Mouse (Mus musculus) ovary, postnatal 36 days (tissue): ENCODE data around the gene Rnase13.
"Not testable (repeated sequence)": the region's sequence is repeated elsewhere in the genome, so short reads cannot be mapped to it uniquely, and the experiment has no call there.

Source experiments
- DNase-seq: peaks from one replicate; pipeline ENCODE4 v3.0.0; 2022; ENCODE audit warnings: low spot score, mixed read lengths

Rnase13 gene

DNA sequence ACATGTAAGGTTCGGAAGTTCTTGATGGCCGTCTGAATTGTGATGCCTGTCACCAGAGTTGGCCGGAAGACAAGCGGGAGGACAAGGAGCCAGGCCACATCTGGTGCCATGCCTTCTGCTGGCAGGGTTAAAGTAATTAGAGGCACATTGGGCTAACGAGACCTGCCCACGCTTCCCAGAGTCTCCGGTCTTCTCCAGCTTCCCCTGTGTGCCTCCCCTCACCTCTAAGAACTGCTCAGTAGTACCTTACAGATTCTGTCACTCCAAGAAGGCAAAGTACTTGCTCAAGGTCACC is at the start of gene Rnase13:
Gene Rnase13 (minus strand): TSS at position 203 of the 295 bp plus-strand sequence.
- no peak for DNase-seq

DNA sequence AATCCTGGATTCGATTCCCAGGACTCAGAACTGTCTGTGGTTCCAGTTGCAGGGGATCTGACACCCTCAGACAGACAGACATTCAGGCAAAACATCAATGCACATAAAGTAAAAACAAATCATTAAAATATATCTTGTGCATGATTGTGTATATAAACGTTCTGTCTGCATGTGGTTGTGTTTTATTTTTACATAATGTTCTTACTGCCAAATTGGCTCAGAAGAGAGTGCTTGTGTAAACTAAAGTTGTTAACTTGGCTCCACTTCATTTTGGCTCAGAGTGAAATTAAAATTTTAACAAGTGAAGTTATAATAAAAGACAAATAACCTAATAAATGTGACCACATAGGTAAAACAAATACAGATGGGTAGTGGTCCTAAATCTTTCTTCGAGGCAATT is 44.8 kb upstream of the Rnase13 start:
- DNase-seq = no peak

DNA sequence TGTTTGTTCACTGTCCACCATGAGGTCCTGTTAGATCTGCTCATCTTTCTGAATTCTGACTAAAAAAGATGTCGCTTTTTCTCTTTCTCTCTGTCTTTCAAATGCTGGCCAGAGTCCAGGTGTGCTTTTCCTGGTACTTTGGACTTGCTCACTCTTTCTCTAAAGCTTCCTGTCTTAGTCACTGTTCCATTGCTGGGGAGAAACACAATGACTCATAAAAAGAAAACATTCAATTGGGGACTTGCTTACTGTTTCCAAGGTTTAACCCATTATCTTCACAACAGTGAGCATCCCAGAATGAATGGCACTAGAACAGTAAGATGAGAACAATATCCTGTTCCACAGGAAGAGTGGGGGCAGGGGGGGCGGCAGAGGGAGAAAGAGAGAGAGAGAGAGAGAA is 37.7 kb upstream of the Rnase13 start:
- DNase-seq = no peak

DNA sequence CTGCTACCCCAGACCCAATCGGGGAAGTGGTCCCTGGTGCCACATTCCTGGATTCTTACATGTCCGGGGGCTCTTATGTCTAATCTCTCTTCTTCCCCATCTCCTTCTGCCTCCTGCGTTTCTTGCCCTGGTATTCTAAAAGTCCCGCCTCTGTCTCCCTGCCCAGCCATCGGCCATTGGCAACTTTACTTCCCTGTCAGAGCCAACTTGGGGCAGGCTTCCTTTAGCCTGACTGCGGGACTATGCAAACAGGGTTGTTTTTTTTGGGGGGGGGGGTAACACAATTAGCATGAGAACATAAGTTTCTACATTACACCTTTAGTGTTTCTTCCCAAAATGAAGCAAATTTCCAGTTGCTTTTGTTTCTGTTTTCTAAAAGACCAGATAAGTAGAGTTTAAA is 20.8 kb upstream of the Rnase13 start:
- DNase-seq = no peak

DNA sequence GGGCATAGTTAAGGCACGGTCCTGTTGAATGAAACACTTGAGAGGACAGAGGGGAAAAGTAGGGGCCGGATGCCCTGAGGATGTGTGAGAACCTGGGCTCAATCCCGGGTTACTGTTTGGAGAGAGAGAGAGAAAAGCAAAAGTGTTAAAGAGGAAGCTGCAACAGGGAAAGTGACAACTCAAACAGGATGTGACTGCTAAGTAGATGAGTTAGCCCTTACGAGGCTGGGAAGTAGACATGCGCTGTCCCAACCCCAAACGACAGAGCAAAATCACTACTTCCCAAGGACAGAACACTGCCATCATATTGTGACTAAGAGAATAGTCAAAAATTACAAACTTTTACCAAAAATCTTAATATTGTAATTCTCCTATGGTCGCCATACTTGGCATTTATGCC is 19.7 kb upstream of the Rnase13 start:
- no peak for DNase-seq

DNA sequence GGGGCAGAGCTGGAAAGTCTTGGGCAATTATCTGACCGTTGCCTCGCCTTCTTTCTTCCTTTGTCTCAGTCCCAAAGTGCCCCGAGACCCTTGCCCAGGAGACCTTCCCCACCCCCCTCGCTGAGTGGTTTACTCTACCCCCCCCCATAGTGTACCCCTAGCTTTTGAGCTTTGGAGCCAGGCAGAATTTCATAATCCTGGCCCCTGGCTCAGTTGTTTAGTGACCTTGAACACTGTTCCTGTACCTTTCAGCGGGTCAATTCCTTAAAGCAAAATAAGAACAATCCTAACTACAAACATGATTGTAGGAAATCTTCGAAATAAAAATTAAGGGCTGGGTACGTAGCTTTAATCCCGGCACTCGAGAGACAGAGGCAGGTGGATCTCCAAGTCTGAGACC is 19.0 kb upstream of the Rnase13 start:
- DNase-seq = no peak

DNA sequence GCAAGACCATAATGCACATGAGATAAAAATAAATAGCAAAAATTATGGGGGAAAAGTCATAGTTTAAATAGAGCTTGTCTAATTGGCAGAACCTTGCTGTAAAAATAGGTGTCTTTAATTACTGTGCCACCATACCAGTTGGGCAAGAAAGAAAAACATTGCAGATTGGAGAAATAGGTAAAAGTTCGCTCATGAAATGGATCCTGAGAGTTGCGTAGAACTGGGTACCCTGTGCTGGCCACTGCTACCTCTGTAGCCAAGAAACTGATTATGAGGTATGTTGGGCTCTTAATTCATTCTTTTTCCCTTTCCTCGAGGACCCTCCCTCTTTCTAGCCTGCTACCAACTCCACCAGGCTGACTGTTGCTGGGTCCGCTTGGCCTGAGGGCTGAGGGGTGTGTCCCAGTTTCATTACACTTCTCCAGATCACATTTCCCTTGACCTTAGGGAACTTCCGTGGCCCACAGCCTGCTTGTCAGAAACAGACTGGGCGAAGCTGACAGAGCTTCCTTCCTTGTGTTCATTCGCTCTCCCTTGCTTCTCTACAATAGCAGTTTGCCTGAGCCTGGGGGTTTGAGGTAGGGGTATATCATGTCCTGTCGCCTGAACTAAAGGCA is 18.5 kb upstream of the Rnase13 start:
- DNase-seq = no peak

DNA sequence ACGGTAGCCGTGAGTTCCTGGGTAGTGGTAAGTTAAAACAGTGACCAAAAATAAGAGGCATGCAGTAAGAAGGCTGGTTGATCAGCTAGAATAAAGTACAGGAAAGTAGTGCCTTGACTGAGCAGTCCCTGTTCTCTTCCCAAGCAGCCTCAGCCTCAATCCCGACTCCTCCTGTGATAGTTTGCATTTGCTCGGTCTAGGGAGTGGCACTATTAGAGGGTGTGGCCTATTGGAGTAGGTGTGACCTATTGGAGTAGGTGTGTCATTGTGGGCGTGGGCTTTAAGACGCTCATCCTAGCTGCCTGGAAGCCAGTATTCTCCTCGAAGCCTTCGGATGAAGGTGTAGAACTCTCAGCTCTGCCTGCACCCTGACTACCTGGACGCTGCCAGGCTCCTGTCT is 16.4 kb upstream of the Rnase13 start:
- no peak for DNase-seq

DNA sequence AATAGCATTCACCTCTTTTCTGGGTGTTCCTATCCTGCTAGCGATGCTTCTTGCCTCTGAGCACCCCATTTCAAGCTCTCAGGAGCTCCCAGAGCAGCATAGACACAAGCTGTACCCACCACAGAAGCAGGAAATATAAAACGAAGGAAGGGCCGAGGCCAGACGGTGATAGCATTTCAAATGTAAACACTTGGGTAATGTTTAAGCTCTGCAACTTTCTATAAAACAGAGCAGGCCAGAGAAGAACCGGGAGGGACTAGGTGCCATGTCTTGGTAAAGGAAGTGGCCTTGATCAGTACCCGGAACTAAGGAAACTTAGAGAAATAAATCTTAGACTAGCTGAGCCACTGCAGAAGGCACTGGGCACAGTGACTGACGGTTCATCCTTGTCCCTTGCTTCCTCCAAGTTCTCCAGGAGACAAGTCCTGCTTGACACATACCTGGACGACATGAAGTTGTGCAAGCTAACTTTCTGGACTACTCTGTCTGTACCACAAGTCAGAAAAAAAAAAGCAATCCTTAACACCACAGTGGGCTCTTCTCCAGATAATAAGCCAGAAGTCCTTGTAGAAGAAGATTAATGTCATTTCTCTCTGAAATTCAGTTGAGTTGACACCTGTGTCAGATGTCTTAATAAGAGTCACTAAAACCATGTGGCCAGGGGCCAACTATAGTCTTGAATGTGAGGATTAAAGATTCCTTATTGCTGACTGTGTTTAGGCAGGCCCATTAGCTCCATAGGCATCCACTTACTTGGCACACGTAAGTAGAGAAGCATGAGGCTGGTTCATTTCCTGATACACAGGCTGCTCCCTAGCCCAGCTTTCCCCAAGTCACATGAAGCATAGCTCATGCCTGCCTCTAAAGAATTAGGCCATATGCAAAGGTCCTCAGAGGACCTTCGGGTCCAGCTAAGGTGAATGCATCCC is 9.8 kb upstream of the Rnase13 start:
- no peak for DNase-seq

DNA sequence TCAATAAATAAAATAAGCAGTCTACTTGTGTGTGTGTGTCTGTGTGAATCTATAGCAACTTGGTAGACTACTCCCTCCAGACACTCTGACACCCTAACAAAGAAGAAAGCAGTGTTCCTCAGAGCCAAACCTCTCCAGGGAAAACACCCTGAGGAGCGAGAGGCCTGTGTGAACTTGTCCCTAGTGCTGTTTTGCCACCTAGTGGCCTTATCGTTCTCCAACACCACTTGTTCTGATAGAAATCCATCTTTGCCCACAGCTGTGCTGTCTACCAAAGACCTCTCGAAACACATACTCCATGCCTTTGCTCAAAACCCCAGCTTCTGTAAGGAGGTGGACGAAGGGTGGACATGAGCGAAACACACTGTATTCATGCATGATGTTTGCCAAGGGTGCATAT is 8.3 kb upstream of the Rnase13 start:
- peak; percentile 45 for DNase-seq

DNA sequence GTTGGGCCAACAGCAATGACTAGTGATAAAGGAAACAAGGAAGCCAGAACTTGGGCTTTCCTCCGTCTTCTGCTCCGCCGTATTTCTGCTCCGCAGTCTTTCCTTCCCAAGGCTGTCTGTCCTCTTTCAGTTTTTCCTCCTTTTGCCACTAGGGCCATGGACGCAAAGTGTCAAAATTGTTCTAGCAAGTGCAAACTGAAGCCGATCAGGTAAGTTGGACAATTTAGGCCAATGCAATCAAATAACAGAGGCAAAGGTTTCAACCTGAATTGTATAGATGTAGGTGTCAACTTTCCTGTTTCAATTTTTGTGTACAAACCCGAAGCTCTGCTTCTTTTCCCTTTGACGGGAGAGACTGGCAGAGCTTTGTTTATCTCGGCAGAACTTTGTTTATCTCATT is 7.4 kb upstream of the Rnase13 start:
- DNase-seq = no peak

DNA sequence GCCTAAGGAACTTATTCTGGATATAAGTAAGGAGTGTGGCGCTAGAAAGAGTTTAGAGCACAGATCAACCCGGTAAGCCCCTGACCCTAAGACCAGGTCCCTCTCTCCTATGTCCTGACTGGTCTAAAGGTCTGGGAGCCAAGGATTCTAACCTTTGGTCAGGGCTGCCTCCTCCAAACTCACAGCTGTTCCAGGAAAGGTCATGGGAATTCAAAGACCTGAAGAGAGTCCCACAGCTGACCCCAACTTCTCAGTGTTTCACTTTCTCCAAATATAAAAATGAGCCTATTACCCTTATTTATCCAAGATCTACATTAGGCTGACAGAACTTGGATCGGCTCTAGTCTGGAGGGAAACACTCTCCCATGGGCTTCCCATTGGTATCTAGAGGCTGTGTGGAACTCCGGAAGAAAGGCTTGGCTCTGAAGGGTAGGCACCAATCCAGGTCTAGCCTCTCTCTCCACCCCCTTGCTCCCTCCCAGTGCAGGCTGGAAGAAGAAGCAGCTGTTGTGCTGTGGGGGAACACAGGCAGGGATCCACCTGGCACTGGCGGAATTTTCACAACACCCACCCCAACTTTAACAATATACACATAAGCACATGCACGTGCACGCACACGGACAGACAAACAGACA is 6.9 kb upstream of the Rnase13 start:
- DNase-seq = peak; percentile 46

DNA sequence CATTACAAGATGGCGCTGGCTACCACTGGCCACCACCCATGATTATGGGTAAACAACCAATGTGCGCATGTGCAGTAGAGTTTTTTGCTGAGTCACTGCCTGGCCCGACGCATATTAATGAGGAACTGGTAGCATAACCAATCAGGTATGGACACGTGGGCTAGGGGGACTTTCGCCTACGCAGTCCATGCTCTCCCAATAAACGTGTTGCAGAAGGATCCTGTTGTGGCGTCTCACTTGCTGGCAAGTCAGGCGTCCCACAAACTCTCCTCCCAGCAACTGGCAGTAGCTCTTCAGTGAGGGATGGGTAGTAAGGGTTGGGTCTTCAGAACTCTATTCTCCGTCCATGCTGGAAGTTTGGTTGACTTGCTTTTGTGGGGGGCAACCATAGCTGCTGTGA is 4.4 kb upstream of the Rnase13 start:
- DNase-seq = not testable (repeated sequence)

DNA sequence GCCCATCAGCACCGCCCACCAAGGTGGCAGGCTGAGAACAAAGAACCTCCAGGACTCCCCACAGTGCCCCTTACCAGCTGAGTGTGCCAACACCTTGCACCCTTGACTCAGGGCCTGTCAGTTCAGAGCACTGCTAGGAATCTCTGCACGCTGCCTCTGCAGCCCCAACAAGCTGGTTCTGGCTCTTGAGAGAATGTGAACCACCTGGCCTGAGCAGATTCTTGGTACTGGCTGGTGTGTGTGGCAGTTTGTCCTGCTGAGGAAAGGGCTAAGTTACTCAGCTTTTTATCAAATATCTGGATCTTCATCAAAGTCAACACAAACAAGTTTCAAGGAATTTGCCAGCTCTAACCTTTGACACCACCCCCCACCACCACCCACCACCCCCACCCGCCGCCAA is 919 bp upstream of the Rnase13 start:
- no peak for DNase-seq

DNA sequence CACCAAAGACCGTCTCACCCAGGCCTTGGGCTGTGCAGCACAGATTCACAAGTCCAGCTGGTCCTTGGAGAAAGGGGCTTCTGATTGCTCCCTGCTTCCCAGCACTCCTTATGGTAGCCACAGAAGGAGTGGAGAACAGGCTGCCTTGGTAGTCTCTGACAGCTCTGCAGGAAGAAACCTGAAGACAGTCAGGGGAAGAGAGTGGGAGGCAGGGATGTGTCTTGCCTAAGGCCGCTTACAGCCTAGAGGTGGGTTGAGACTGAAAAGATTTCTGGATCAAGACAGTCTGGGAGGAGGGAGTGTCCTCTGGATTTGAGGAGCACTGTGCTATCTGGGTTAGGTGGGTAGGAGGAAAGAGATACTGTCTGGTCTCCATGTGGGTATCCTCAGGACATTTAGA is 337 bp upstream of the Rnase13 start:
- DNase-seq = no peak

DNA sequence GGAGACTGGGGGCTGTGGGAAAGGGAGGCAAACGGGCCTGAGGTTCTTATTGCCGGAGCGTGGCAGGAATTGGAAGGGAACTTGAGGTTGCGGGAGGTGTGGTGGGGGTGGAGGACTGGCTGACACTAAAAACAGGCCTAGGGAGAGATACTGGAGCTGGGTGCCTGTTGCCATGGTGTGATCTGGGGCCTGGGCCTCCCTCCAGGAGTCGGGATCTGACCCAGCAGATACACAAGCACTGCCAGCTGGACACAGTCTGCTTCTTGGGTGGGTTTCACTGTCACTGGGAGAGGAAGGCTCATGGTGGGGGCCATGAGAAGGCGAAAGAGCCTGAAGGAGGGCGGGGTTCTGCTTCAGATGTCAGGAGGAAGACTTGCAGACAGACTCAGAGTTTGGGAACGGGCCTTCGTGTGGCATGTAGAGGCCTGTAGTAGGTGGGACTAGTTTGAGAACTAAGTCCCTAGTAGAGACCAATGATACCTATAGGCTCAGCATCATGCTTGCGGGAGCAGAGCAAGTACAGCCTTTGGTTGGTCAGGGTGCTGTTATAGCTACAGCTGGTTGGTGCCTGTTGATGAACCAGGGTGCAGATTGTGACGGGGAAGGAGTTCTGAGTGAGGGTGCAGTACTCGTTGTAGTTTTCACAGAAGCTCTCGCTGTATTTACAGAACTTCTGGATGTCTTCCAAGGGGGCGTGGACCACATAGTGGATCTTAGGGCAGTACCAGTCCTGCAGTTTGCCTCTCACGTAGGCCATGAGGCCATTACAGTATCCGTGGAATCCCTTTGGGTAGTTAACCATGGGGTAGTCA is 608 bp downstream of the Rnase13 start:
- DNase-seq = peak; percentile 50

DNA sequence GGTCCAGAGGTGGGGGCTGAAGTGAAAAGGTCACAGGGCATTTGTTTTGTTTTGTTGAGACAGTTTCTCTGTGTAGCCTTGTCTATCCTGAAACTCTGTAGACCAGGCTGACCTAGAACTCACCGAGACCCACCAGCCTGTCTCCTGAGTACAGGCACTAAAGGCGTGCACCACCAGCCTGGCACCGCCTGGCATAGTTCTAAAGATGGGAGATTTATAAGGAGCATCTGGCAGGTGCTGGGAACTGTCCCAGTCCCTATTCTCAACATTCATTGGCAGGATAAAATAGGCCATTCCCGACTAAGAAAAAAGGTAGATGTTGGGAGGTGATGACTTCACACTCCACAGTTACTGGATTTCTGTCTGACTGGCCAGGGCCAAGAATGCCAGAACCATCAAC is 3.6 kb downstream of the Rnase13 start:
- DNase-seq = no peak

DNA sequence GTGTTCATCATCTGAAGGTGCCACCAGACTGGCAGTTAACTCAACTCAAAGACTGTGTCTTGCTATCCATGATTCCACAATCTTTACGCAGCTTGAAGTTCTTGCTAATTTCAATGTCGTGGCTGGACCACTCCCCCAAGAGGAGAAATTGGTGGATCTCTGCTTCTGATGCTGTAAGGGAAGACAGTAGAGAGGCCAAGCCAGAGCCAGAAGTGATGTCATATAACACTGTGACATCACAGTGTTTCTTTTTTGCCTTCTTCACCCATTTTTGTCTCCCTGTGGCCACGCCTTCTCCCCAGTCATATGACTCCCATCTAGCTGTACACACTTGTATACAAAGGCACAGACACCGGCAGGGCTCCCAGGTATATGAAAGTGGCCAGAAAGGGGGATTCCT is 4.4 kb downstream of the Rnase13 start, which contains the start of gene Tppp2:
Gene Tppp2 (plus strand): TSS at position 301 of the 400 bp plus-strand sequence.
- DNase-seq = no peak

DNA sequence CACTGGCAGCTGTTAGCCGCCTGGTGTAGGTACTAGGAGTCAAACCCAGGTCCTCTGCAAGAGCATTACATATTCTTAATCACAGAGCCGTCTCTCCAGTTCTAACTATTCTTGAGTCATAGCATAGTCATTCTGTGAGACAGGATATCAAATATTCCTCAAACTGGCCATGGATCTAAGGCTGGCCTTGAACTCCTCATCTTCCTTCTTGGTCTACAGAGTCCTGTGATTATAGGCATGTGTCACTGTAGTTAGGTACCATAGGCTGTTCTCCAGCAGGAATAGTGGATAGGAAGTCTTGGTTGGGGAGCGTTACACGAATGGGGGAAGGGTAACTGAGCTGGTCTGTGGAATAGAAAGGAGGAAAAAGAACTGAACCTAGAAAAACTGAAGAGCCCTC is 6.0 kb downstream of the Rnase13 start:
- DNase-seq = no peak

DNA sequence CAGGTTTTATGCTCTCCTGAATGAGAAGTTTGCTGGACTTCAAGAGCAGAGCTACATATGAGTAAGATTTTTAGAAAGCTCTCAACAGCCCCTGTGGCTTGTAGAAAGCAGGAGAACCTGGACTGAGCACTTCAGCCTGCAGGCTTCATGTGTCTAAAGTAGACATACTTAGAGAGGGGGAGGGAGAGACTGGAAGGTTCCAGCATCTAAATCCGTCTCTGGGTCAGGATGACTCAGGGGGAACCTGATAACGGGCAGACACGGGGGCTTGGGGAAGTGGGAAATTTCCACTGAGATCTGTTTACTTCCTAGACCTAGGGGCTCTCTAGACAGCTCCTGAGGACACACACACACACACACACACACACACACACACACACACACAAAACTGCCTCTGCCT is 7.5 kb downstream of the Rnase13 start:
- DNase-seq = no peak

DNA sequence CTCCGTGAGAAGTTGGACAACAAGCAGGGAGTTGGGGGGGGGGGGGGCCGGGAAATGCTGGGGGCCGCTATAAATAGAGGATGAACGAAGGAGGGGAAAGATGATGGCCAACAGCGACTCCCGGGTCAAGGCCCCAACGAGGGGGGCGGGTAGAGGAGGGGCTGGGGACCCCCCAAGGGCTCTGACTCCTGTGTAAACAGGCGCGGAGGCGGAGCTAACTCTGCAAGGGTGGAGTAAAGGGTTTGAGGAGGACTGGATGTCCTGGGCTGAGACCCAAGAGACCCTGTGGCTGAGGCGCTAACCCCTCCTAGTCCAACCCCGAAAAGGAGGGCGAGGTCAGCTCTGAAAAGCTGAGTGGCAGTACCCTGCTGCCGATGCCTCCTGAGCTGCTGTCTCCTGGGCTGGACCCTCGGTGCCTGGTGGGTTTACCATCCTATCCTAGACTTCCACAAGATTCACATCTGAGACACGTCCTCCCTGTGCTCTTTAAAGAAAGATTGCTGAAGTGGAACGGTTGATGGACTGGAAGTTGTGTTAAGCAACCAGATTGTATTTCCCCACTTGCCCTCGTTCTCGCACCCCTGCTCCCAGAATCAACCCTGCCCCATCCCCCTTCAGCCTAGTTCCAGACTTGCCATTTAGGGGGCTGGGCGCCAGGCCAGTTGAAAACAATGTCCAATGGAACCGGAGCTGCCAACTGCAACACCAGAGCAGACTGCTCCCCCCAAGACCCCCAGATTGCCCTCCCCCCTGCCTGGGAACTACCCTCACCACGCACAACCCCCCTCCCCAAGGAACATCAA is 8.4 kb downstream of the Rnase13 start, which contains the start of gene Ndrg2:
Gene Ndrg2 (minus strand): TSS at position 199 of the 803 bp plus-strand sequence.
- peak; percentile 79 for DNase-seq
